Mouse (Mus musculus) hindbrain, embryonic 15.5 days (tissue): Measurements from ENCODE around the gene Nrgn. TPM values are rescaled to one million over a fixed set of nuclear protein-coding genes. Genes with fewer than 3 reads are reported as not detected.

ENCODE experiments used
- ATAC-seq: fragments of 200-750 bp; cut with Nextera tagmentation; 2 replicates; pipeline ENCODE4 v1.8.0; 2017; ENCODE audit warnings: low read depth, moderate number of reproducible peaks, moderate TSS enrichment; ENCODE audit not compliant: low FRiP score
- H3K27ac ChIP-seq: fragments of 300-500 bp; sonication (generic); replicated peaks from 2 replicates; pipeline ENCODE4 v1.5.1; 2015; ENCODE audit warnings: mild to moderate bottlenecking, inconsistent platforms
- H3K27me3 ChIP-seq: fragments of 300-500 bp; sonication (generic); 2 replicates; pipeline ENCODE4 v1.6.1; 2015; ENCODE audit warnings: control low read depth, inconsistent platforms
- H3K36me3 ChIP-seq: fragments of 300-500 bp; sonication (generic); 2 replicates; pipeline ENCODE4 v1.6.1; 2015; ENCODE audit warnings: control low read depth, inconsistent platforms
- H3K4me1 ChIP-seq: fragments of 300-500 bp; sonication (generic); replicated peaks from 2 replicates; pipeline ENCODE4 v1.6.1; 2015; ENCODE audit warnings: control low read depth, inconsistent platforms
- H3K4me2 ChIP-seq: fragments of 300-500 bp; sonication (generic); 2 replicates; pipeline ENCODE4 v1.6.1; 2015; ENCODE audit warnings: moderate library complexity, mild to moderate bottlenecking, inconsistent platforms
- H3K4me3 ChIP-seq: fragments of 300-500 bp; sonication (generic); 2 replicates; pipeline ENCODE4 v1.5.1; 2015; ENCODE audit warnings: mild to moderate bottlenecking, inconsistent platforms
- H3K9ac ChIP-seq: fragments of 300-500 bp; sonication (generic); 2 replicates; pipeline ENCODE4 v1.6.1; 2015; ENCODE audit warnings: inconsistent platforms
- H3K9me3 ChIP-seq: fragments of 300-500 bp; sonication (generic); 2 replicates; pipeline ENCODE4 v1.6.1; 2016; ENCODE audit warnings: control low read depth, inconsistent platforms
- WGBS: fragments of 180-500 bp; shearing (Covaris S2); methylation state at CpG from one replicate; pipeline ENCODE4 v1.1.7; 2015; 5-methylcytosine and 5-hydroxymethylcytosine counted together
- polyA plus RNA-seq: library from polyadenylated mRNA; unstranded; fragments of >200 nt; fragmentation: Nextera tagmentation; extraction: Ambion mirVana; gene quantifications from 2 replicates; pipeline ENCODE4 v1.2.1, GENCODE M21; 2015

Gene Nrgn
- polyA plus RNA-seq, 1 experiment from 2014 or later: 5.0 TPM

- Histone ChIP-seq H3K4me2 (no peak overlapping the region), H3K9ac (no peak overlapping the region)
- WGBS: 73% methylated on average over 5 of the region's 5 CpGs
Measured at GRCm38 (mm10) chr9:37537658-37538250, 14.9 kb downstream of the Nrgn start.

GRCm38 (mm10) chr9:37536851-37537250 lies 15.9 kb downstream of the Nrgn start:
- H3K27me3 ChIP-seq: no peaks in the 10 kb centered on the region
- H3K9me3 ChIP-seq: no peaks in the 10 kb centered on the region
- H3K36me3 ChIP-seq: no peaks in the 10 kb centered on the region
- 83% methylated on average over 4 of the region's 4 CpGs for WGBS
- no peak overlapping the region for H3K27ac ChIP-seq
- H3K4me1 ChIP-seq: no peaks in the 10 kb centered on the region
- no peak overlapping the region for H3K4me2 ChIP-seq
- no peak overlapping the region for H3K4me3 ChIP-seq
- H3K9ac ChIP-seq: no peak overlapping the region
- no peak for ATAC-seq

More at GRCm38 (mm10) chr9:37537658-37538250, 14.9 kb downstream of the Nrgn start:
- ATAC-seq: no peak
- no peaks in the 10 kb centered on the region for H3K36me3 ChIP-seq
- no peaks in the 10 kb centered on the region for H3K9me3 ChIP-seq
- H3K27me3 ChIP-seq: 0 out of 2 replicates have a peak, but pooled peaks cover 4% of the 10 kb centered on the region
- no peak overlapping the region for H3K27ac ChIP-seq
- H3K4me3 ChIP-seq: no peak overlapping the region
- H3K4me1 ChIP-seq: no peaks in the 10 kb centered on the region

GRCm38 (mm10) chr9:37530888-37531705 lies 21.6 kb downstream of the Nrgn start:
- Histone ChIP-seq H3K27ac (no peak overlapping the region), H3K9me3 (no peaks in the 10 kb centered on the region), H3K36me3 (no peaks in the 10 kb centered on the region), H3K4me2 (peak overlapping the region; percentile 61), H3K4me3 (peak overlapping the region; percentile 34), H3K27me3 (peaks cover 36% of the 10 kb centered on the region), H3K4me1 (peaks cover 20% of the 10 kb centered on the region), H3K9ac (peak overlapping the region; percentile 15; the same call in 1 of the 2 replicates)
- ATAC-seq: peak; percentile 63
- WGBS: 3% methylated on average over 31 of the region's 31 CpGs

GRCm38 (mm10) chr9:37530031-37530887 lies 22.4 kb downstream of the Nrgn start:
- peak; percentile 64 for ATAC-seq
- WGBS: under 1% methylated on average over 32 of the region's 32 CpGs
- Histone ChIP-seq H3K4me1 (peaks cover 20% of the 10 kb centered on the region), H3K9ac (peak overlapping the region; percentile 24), H3K27ac (no peak overlapping the region; the same call in 1 of the 2 replicates), H3K9me3 (no peaks in the 10 kb centered on the region), H3K27me3 (peaks cover 43% of the 10 kb centered on the region), H3K4me2 (peak overlapping the region; percentile 61), H3K36me3 (no peaks in the 10 kb centered on the region), H3K4me3 (peak overlapping the region; percentile 34)

GRCm38 (mm10) chr9:37528225-37528970 lies 24.3 kb downstream of the Nrgn start:
- Histone ChIP-seq H3K4me2 (peak overlapping the region; percentile 61; the same call in 1 of the 2 replicates), H3K27ac (no peak overlapping the region), H3K4me3 (peak overlapping the region; percentile 34), H3K9ac (no peak overlapping the region), H3K4me1 (peaks cover 20% of the 10 kb centered on the region), H3K9me3 (no peaks in the 10 kb centered on the region), H3K27me3 (peaks cover 43% of the 10 kb centered on the region), H3K36me3 (peaks cover 5% of the 10 kb centered on the region)
- ATAC-seq: no peak
- 23% methylated on average over 9 of the region's 9 CpGs for WGBS

GRCm38 (mm10) chr9:37527396-37528224 lies 25.1 kb downstream of the Nrgn start, which contains the start of gene Esam:
Esam (plus strand) TSS chr9:37528078.
- peaks cover 43% of the 10 kb centered on the region for H3K27me3 ChIP-seq
- H3K4me1 ChIP-seq: peaks cover 20% of the 10 kb centered on the region
- H3K27ac ChIP-seq: no peak within 1 kb of the TSS
- no peak for ATAC-seq
- H3K9me3 ChIP-seq: no peaks in the 10 kb centered on the region
- no peak within 1 kb of the TSS for H3K9ac ChIP-seq
- H3K36me3 ChIP-seq: peaks cover 12% of the 10 kb centered on the region
- peak within 1 kb of the TSS; percentile 34 for H3K4me3 ChIP-seq
- H3K4me2 ChIP-seq: peak within 1 kb of the TSS; percentile 61
- 8% methylated on average over 41 of the region's 41 CpGs for WGBS

- no peaks in the 10 kb centered on the region for H3K9me3 ChIP-seq
- H3K4me2 ChIP-seq: peak overlapping the region; percentile 31; the same call in 1 of the 2 replicates
- no peak overlapping the region for H3K4me3 ChIP-seq
- WGBS: 24% methylated on average over 21 of the region's 21 CpGs
- peaks cover 43% of the 10 kb centered on the region for H3K27me3 ChIP-seq
- H3K27ac ChIP-seq: no peak overlapping the region
- H3K36me3 ChIP-seq: peaks cover 15% of the 10 kb centered on the region
- peaks cover 20% of the 10 kb centered on the region for H3K4me1 ChIP-seq
- ATAC-seq: no peak
- H3K9ac ChIP-seq: no peak overlapping the region
Measured at GRCm38 (mm10) chr9:37526443-37527395, 26.0 kb downstream of the Nrgn start.

GRCm38 (mm10) chr9:37525461-37525860 lies 27.2 kb downstream of the Nrgn start:
- no peak overlapping the region for H3K4me3 ChIP-seq
- 92% methylated on average over 2 of the region's 2 CpGs for WGBS

GRCm38 (mm10) chr9:37519995-37520394 lies 32.7 kb downstream of the Nrgn start:
- no peaks in the 10 kb centered on the region for H3K27me3 ChIP-seq
- 88% methylated on average over 2 of the region's 2 CpGs for WGBS
- no peak overlapping the region for H3K27ac ChIP-seq
- no peak overlapping the region for H3K4me2 ChIP-seq
- peaks cover 31% of the 10 kb centered on the region for H3K36me3 ChIP-seq
- no peaks in the 10 kb centered on the region for H3K9me3 ChIP-seq
- no peak overlapping the region for H3K9ac ChIP-seq
- H3K4me1 ChIP-seq: no peaks in the 10 kb centered on the region; the same call in 1 of the 2 replicates
- no peak for ATAC-seq
- H3K4me3 ChIP-seq: no peak overlapping the region

More at GRCm38 (mm10) chr9:37525461-37525860, 27.2 kb downstream of the Nrgn start:
- no peak overlapping the region for H3K9ac ChIP-seq
- no peak overlapping the region for H3K4me2 ChIP-seq
- peaks cover 22% of the 10 kb centered on the region for H3K36me3 ChIP-seq
- no peaks in the 10 kb centered on the region for H3K9me3 ChIP-seq
- peaks cover 10% of the 10 kb centered on the region for H3K4me1 ChIP-seq
- no peak overlapping the region for H3K27ac ChIP-seq
- ATAC-seq: no peak
- peaks cover 43% of the 10 kb centered on the region for H3K27me3 ChIP-seq

GRCm38 (mm10) chr9:37518991-37519390 lies 33.7 kb downstream of the Nrgn start:
- no peak overlapping the region for H3K9ac ChIP-seq
- 88% methylated on average over 8 of the region's 8 CpGs for WGBS

More at GRCm38 (mm10) chr9:37518991-37519390, 33.7 kb downstream of the Nrgn start:
- H3K36me3 ChIP-seq: peaks cover 29% of the 10 kb centered on the region
- no peaks in the 10 kb centered on the region for H3K9me3 ChIP-seq
- H3K4me1 ChIP-seq: no peaks in the 10 kb centered on the region; the same call in 1 of the 2 replicates
- H3K27me3 ChIP-seq: no peaks in the 10 kb centered on the region
- ATAC-seq: no peak
- H3K4me2 ChIP-seq: no peak overlapping the region
- H3K27ac ChIP-seq: no peak overlapping the region
- H3K4me3 ChIP-seq: no peak overlapping the region
